Mouse (Mus musculus) megakaryocyte, adult 5-6 weeks (primary cell): Measurements from ENCODE around the gene Pou4f2. TPM values are rescaled to one million over a fixed set of nuclear protein-coding genes. Genes with fewer than 3 reads are reported as not detected.

Experiments
- ATAC-seq: 2 replicates; pipeline ENCODE4 v1.8.0; 2016; ENCODE audit warnings: mild to moderate bottlenecking, inconsistent platforms; ENCODE audit not compliant: poor library complexity, severe bottlenecking
- total RNA-seq, 2 experiments: library from RNA; stranded (forward) in 1 of 2; stranded (reverse) in 1 of 2; fragments of 153-499, 151-499 nt in 1 of 2; fragments of 221-1000, 200-1000 nt in 1 of 2; gene quantifications; 2 replicates each; pipeline versions ENCODE4 v1.2.3 to v1.2.4; 2015 to 2017

The Pou4f2 gene
- total RNA-seq (2015) (not detected in 2 replicates), total RNA-seq (2017) (not detected in 2 replicates)

GRCm38 (mm10) chr8:78436071-78436651, at the start of gene Pou4f2:
Gene Pou4f2 (minus strand): TSS chr8:78436645.
- ATAC-seq: no peak

DNA sequence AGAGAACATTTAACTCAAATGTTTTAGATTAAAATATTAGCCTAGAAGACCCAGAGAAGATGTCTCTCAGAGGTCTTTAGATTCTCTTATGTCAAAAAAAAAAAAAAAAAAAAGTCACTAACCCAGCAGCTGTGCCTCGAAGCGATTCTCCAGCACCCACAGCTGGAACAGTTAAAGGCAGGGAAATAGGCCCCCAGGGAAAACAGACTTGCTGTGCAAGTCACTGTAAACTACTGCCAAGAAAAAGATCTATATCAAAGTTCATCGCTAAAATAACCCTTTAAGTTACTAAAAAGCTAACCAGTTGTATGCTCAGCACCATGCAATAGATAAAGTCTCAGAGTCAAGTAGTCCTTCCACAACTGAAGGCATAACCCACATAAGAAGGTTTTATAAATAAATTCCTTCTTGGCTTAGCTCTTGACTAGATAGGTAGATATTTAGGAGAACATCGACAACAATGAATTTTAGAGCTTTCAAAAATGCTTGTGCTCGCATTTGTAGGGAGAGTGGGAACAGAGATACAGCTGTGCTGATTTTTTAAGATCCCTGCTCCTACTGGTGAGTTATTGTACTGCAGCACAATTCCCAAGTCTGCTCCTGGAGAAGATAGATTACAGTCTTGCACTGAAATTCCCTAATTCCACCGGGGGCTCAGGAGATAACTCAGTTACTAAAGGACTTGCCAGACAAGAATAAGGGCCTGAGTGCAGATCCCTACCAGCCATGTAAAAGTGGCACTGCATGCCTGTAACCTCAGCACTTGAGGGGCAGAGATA, 40.8 kb upstream of the Pou4f2 start:
- no peak for ATAC-seq

DNA sequence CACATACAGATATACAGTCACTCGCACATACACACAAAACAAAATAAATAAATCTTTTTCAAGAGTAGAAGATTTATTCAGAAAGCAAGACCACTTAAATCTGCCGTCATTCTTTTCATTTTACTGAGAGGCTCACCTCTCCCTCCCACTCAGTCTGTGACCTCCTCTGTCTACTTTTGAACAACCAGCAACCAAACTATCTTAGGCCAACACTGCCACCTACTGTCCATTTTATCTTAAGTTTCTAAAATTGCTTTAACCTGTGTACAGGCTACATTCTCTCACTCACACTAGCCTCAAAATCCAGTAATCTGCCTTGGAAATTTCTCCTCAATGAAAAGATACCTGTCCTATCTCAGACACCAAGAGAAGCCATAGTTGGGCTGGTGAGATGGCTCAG, 31.4 kb upstream of the Pou4f2 start:
- ATAC-seq: no peak

DNA sequence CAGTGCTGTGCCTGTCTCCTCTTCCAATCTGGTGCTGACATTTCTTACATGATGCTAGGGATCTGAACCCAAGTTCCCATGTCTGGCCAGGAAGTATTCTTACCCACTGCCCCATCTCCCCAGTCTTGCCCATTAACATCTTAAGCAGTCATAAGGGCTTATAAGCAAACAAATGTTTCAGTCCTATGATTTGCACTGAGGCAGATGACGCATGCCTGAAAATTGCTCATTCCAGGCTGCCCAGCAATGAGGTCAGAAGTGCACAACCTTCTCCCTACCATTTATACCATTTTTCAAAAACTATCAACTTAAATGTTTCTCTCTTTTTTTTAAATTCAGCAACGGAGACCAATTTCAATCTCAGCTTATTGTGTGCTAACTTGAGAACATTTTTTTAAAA, 27.5 kb upstream of the Pou4f2 start:
- ATAC-seq: no peak

DNA sequence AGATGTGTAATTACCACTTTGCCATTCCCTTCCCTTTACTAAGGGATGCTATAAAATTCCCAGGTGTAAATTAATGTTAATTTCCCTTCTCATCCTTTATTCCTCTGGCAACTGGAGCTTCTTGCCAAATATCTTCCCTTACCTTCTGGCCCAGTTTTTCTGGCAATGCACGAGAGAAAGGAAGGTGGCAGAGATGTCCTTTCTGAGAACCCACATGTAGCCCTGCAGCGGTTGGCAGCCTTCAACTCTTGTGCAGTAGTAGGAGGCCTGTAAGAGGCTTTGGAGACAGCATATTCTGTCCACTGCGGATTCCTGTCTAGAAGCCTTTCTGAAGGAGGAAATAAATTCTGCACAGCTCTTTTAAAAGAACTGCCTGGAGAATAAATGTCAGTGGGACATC, 20.0 kb upstream of the Pou4f2 start:
- no peak for ATAC-seq

DNA sequence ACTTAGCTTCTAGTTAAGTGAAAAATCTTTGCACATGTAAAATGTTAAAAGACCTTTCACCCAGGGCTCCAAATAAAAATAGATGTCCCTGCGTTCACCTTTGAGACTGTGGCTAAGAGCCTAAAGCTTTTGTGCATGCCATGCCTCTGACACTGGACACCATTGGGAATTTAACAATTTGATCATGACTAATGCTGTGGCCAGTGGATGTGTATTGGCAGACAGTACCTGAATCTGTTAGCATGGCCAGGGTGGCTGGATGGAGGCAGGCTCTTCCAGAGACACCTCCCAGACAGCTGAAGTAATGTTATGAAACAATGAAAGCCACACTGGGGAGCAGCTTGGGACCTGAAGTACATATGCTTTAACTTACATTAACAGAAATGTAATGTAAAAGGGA, 6.3 kb upstream of the Pou4f2 start:
- ATAC-seq: no peak

- ATAC-seq: no peak
Measured at GRCm38 (mm10) chr8:78438121-78438520, 1.7 kb upstream of the Pou4f2 start.

DNA sequence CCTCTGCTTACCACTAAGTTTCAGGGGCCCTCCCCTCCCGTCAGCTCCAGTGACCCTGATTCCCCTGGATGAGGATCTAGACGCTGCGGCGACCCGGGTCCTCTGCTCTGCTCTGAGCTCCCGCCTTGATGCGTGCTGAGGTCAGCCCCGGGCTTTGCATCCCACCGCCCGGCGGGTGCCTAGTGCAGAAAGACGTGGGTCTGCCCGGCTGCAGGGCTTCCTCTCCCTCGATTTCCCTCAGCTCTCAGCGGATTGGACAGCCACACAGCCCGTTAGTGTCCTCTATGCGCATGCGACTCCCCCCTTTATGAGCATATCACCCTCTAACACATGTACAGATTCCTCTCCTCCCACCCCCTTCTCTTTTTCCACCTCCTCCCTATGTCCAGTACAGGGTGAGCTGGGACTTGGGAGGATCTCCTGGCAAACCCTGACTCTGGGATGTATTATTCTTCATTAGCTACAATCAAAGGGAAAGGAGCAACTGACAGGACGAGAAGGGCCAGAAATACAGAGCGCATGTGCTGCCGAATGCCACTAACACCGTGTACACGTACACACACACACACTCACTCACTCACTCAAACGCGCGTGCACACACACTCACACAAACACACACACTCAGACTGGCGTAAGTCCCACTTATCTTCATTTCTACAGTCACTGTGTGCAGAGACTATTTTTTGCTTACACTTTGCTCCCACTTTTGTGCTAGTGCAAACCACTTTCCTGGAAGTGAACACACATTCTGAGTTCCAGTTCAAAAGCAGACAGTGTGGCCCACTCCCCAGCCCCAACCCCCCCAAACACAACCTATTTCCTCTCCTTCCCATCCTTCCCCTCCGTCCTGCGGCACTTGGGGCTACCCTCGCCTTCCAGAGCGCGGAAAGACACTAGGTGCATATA, 948 bp upstream of the Pou4f2 start:
- no peak for ATAC-seq

DNA sequence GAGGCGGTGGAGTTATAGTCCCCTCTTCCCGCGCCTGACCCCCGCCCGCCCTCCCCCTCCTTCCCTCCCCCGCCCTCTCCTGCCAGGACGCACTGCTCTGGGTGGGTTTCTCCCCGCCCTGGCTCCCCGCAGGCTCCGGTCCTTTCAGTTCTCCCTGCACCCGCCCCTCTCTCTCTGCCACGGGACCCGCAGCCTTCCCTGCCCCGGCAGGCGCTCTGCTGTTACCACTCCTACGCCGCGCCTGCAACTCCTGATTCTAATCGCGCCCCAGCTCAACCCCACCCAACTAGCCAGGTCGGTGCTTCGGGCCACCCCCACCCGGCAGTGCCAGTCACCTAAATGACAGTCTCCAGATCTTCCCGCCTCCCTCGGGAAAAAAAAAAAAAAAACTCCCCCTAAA, 216 bp upstream of the Pou4f2 start:
- no peak for ATAC-seq

DNA sequence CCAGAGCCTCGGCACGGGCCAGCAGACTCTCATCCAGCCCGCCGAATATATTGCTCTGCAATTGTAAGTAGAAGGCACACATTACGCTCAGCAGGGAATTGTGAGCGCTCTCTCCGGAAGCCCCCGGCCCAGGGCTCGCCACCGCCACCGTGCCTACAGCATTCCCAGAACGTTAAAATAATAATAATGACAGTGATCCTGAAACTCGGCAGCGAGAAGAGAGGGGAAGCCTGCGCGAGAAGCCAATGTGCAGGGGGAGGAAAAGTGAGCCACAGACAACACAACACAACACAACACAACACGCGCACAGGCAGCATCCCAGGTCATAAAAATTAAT, 853 bp downstream of the Pou4f2 start:
- no peak for ATAC-seq

- no peak for ATAC-seq
Measured at GRCm38 (mm10) chr8:78434823-78435623, 1.4 kb downstream of the Pou4f2 start.

GRCm38 (mm10) chr8:78434340-78434739, 2.1 kb downstream of the Pou4f2 start:
- ATAC-seq: no peak

GRCm38 (mm10) chr8:78433318-78433717, 3.1 kb downstream of the Pou4f2 start:
- no peak for ATAC-seq

GRCm38 (mm10) chr8:78432451-78432850, 4.0 kb downstream of the Pou4f2 start:
- no peak for ATAC-seq

DNA sequence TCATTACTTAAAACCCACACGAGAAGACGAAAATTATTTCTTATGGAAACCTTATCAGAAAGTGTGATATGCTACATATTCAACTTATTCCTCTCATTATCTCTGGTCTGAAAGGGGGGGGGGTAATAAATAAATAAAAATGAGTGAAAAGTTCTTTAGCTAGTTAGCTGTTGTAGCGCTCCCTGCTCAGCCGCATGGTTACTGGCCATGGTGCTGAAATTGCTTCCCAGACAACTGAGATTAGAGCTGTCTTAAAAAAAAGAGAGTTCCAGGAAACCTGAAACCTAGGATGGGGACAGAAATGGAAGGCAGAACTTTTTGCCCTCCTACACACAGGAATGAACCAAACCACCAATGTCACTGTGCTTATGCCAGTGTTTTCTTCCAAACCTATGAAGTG, 5.1 kb downstream of the Pou4f2 start:
- ATAC-seq: no peak

DNA sequence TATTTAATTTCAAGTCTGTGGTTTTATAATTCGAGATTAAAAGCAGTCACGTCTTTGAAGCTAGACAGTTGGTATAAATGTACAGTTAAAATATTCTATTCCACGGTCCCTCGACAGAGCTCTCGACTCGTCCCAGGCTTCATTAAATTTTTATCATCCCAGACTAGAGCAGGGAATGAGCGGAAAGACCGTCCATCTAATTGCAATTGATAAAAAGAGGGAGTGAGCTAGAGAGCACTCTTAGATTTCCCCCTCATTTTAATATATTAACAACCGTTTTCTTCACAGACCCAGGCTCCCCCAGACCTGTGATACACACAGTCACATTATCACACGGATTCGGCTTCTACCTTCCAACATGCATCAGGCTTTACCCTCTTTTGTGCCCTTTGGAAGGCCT, 8.3 kb downstream of the Pou4f2 start:
- ATAC-seq: no peak

- no peak for ATAC-seq
Measured at GRCm38 (mm10) chr8:78427769-78428130, 8.7 kb downstream of the Pou4f2 start.

- ATAC-seq: no peak
Measured at GRCm38 (mm10) chr8:78426875-78427768, 9.3 kb downstream of the Pou4f2 start.

GRCm38 (mm10) chr8:78426455-78426854, 10.0 kb downstream of the Pou4f2 start:
- ATAC-seq: no peak

- ATAC-seq: no peak
Measured at GRCm38 (mm10) chr8:78423937-78424336, 12.5 kb downstream of the Pou4f2 start.
